Mouse (Mus musculus) kidney, adult 8-10 months (tissue): ENCODE data around the gene Tap2.
A peak's percentile ranks its signal among the peaks of the same experiment; 100 is the strongest.
"Not testable (repeated sequence)": the region's sequence is repeated elsewhere in the genome, so short reads cannot be mapped to it uniquely, and the experiment has no call there.

Experiments
- DNase-seq, 2 experiments: peaks; one replicate each; pipeline ENCODE4 v3.0.0; 2022

The Tap2 gene

DNA sequence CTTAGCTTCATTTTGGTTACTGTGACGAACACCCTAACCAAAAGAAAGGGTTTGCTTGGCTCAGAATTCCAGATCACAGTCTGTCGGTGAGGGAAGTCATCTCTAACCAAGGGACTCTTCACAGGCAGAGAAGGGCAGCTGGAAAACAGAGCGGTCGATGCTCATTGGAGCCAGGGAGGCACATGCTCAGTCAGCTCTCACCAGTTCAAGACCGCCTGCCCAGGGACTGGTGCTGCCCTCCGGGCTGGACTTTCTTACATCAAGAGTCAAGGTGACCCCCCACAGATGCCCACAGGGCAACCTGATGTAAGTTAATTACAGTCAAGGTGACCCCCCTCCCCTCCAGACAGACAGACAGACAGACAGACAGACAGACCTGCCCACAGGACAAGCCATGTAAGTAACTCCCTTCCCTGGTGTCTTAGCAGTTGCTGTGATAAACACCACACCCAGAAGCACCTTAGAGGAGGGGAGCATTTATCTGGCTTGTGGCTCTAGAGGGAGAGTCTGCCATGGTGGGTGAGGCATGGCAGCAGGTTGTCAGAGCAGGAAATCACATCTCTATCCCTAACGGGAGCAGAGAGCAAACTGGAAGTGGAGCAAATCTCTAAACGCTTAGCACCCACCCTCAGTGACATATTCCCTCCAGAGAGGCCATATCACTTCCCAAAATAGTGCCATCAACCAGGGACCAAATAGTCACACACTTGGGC lies 14.0 kb downstream of the Tap2 start:
- DNase-seq = no peak

GRCm38 (mm10) chr17:34217986-34218385 lies 14.7 kb downstream of the Tap2 start:
- DNase-seq = no peak

DNA sequence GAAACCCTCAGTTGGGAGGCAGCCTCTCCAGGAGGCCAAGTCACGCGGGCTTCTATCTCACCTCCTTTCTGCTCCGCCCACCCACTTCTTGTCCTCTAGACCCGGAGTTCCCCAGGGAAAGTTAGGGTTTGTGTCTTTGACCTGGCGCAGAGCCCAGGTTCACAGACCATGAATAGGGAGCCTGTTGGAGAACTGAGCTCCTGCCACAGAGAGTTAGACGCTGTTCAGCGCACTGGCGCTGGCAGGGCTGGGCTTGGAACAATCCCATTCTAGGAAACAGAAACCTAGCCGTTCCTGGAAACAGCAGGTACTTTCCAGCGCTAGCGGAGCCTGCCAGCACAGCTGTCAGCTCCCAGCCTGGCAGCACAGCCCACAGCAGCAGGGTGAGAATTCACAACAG lies 15.3 kb downstream of the Tap2 start:
- peak; percentile 92 to 94 for DNase-seq

DNA sequence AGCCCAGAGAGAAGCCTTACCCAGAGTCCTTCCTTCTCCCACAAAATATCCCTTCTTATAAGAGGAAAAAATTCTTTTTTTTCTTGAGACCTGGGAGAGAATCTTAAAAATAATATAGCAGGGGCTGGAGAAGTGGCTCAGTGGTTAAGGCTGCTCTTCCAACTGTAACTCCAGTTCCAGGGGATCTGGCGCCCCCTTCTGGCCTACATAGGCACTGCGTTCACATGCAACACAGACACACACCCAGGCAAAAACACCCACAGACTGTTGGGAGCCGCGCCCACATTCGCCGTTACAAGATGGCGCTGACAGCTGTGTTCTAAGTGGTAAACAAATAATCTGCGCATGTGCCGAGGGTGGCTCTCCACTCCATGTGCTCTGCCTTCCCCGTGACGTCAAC lies 15.8 kb downstream of the Tap2 start:
- DNase-seq = peak; percentile 47 to 77

GRCm38 (mm10) chr17:34219801-34220200 lies 16.5 kb downstream of the Tap2 start:
- DNase-seq = peak in 1 of 2 experiments; percentile 43

- DNase-seq = peak in 1 of 2 experiments; percentile 0
Measured at GRCm38 (mm10) chr17:34220401-34220800, 17.1 kb downstream of the Tap2 start.

- peak in 1 of 2 experiments; percentile 56 for DNase-seq
Measured at GRCm38 (mm10) chr17:34224816-34225215, 21.5 kb downstream of the Tap2 start.

DNA sequence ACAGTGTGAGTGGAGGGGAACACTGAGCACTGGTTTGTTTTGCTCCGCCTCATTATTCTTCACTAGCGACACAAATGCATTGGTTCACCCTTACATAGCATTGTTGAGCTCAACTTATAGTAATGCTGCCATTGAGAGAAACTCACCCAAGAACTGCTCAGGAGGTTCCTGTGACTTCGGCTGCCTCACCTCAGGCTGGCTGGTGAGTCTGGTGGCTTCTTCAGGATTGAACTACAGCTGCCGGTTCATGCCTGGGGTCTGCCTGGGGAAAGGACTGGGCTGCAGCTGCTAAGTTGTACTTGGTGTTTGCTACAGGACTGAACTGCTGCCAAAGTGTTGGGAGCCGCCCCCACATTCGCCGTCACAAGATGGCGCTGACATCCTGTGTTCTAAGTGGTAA lies 22.1 kb downstream of the Tap2 start:
- DNase-seq = no peak

GRCm38 (mm10) chr17:34225911-34226310 lies 22.6 kb downstream of the Tap2 start:
- not testable (repeated sequence) for DNase-seq

- DNase-seq = not testable (repeated sequence)
Measured at GRCm38 (mm10) chr17:34230971-34231370, 27.6 kb downstream of the Tap2 start.

- DNase-seq = not testable (repeated sequence)
Measured at GRCm38 (mm10) chr17:34232021-34232420, 28.7 kb downstream of the Tap2 start.

DNA sequence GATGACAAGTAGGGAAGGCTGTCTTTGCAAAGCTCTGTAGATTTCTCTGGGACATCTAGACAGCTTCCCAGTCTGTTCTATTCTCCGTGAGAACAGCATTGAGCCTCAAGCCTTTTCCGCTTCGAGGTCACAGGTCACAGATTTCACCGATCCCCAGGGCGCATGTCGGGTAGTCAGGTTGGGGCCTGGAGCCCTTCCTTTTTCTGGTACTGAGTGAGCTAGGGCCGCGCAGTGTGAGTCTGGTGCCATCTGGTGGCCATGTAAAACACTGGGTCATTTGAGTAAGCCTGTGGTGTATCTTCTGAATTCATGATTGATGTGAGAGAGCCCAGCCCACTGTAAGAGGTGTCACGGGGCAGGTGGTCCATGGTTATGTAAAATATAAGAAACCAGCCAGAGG lies 31.6 kb downstream of the Tap2 start:
- DNase-seq = peak; percentile 67 to 83

GRCm38 (mm10) chr17:34236691-34237090 lies 33.4 kb downstream of the Tap2 start:
- DNase-seq = no peak

DNA sequence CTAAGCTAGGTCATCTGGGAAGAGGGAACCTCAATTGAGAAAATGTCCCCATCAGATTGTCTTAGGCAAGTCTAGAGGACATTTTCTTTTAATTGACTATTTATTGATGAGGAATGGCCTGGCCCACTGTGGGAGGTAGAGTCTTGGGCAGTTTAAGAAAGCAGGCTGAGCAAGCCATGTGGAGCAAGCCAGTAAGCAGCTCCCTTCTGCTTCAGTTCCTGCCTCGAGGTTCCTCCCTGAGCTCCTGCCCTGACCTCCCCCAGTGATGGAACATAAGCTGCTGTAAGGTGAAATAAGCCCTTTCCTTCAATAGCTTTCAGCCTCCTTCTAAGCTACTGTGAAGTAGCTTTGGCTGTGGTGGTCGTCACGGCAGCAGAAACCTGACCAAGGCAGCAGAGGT lies 34.4 kb downstream of the Tap2 start:
- DNase-seq = no peak

GRCm38 (mm10) chr17:34238706-34239105 lies 35.4 kb downstream of the Tap2 start, which contains the start of gene H2-Ob:
H2-Ob (plus strand) TSS chr17:34238903.
- DNase-seq = peak; percentile 41 to 43

- no peak for DNase-seq
Measured at GRCm38 (mm10) chr17:34239601-34240041, 36.3 kb downstream of the Tap2 start.

DNA sequence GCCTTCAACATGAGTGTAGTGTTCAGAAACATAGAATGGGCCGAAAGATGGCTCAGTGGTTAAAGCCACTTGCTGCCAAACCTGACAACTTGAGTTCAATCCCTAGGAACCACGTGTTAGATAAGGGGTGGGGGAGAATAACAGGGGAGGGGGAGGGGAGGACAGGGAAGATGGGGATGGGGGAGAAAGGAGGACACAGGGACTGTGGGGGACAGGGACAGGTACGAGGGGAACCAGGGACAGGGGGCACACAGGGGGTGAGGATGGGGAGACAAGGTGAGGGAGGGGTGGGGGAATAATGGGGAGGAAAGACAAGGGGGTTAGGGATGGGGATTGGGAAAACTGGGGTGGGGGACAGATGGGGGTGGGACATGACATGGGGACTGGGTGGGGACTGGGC lies 37.0 kb downstream of the Tap2 start:
- DNase-seq = no peak

DNA sequence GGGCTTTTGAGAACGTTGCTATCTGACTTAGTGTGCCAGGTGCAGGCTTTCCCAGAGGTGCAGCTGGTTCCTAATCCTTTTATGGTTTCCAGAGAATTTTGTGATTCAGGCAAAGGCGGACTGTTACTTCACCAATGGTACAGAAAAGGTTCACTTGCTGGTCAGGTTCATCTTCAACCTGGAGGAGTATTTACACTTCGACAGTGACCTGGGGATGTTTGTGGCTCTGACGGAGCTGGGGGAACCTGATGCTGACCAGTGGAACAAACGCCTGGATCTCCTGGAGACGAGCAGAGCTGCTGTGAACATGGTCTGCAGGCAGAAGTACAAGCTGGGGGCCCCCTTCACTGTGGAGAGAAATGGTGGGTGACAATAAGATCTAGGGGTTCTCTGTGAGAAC lies 37.6 kb downstream of the Tap2 start:
- no peak for DNase-seq

- no peak for DNase-seq
Measured at GRCm38 (mm10) chr17:34244656-34245055, 41.3 kb downstream of the Tap2 start.

- no peak for DNase-seq
Measured at GRCm38 (mm10) chr17:34247047-34247446, 43.7 kb downstream of the Tap2 start.

- DNase-seq = no peak
Measured at GRCm38 (mm10) chr17:34248764-34249163, 45.4 kb downstream of the Tap2 start.

DNA sequence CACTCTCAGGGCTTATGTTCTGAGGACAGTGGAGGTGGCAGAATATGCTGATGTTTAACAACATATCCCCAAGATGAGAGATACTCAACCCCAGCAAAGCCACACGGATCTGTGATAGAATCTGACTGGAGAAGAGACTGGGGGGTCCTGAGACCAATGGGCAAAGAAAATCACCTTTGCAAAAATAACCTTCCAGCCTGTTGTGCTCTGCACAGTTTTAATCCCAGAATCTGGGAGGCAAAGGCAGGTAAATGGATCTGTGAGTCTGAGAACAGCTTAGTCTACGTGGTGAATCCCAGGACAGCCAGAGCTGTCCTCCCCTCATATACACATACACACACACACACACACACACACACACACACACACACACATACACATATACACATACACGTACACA lies 46.0 kb downstream of the Tap2 start:
- DNase-seq = no peak

GRCm38 (mm10) chr17:34249878-34250277 lies 46.6 kb downstream of the Tap2 start:
- DNase-seq = peak in 1 of 2 experiments; percentile 60

DNA sequence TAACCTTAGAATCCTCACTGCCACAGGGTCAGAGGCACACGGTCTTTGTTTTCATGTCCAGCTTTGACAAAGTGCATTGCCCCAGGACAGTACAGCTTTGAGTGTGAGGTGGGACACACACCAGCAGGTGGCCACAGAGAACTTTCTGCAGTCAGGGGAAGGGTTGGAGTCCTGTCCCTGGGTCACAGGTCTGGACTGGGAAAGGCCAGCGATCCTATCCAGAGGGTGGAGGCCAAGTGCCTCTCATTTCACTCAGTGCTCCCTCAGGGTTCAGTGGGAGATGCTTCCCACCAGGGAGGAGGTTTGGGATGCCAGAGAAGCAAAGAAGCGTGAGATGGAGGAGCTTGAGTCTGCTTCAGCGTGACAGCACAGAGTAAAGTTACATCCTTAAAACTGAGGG lies 48.3 kb downstream of the Tap2 start:
- no peak for DNase-seq

DNA sequence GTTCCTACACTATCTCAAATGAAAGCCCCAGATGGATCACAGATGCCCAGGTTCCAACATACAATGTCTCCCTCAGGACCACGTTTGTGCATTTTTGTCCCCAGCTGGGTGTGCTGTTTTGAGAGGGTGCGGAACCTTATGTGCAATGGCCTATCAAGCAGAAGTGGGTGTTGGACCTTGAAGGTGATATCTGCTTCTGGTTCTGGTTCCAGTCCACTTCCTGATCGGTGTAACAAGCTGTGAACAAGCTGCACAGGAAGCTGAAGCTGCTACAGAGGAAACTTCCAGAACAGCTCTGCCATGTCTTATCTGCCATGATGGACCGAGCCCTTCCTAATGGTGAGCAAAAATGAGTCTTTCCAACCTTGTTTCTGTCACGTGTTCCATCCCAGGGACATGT lies 53.2 kb downstream of the Tap2 start:
- no peak for DNase-seq
